Mouse (Mus musculus) G1E (cell line): Measurements from ENCODE around the gene Calm3.

Experiments used
- CTCF ChIP-seq: IDR thresholded peaks from 2 replicates; pipeline ENCODE4 v1.5.1; 2012; ENCODE audit warnings: low read depth, low read length, inconsistent platforms, mixed read lengths
- GATA2 ChIP-seq: IDR thresholded peaks from 2 replicates; pipeline ENCODE4 v1.6.1; 2012; ENCODE audit warnings: low read depth, low read length, inconsistent platforms, borderline replicate concordance
- POLR2AphosphoS5 ChIP-seq: IDR thresholded peaks from 2 replicates; pipeline ENCODE4 v1.6.1; 2012; ENCODE audit warnings: low read depth, low read length, inconsistent platforms; ENCODE audit not compliant: insufficient replicate concordance

- no peak for TF ChIP-seq CTCF
- no peak for TF ChIP-seq GATA2
- no peak for TF ChIP-seq POLR2AphosphoS5
Observed at GRCm38 (mm10) chr7:16917447-16917846, 6.5 kb downstream of the Calm3 start.
